Mouse (Mus musculus) embryonic facial prominence, embryonic 14.5 days (tissue): ENCODE results near the gene St3gal5. TPM values are rescaled to one million over a fixed set of nuclear protein-coding genes. Genes with fewer than 3 reads are reported as not detected.

Experiments used
- ATAC-seq: fragments of 200-750 bp; cut with Nextera tagmentation; 2 replicates; pipeline ENCODE4 v1.8.0; 2017; ENCODE audit warnings: low read depth, moderate number of reproducible peaks, moderate TSS enrichment
- DNase-seq: peaks from one replicate; pipeline ENCODE4 v3.0.0-alpha.2; 2015; ENCODE audit warnings: low spot score
- H3K27ac ChIP-seq: fragments of 300-500 bp; sonication (generic); replicated peaks from 2 replicates; pipeline ENCODE4 v1.5.1; 2014; ENCODE audit warnings: low read depth, mild to moderate bottlenecking, low read length, moderate library complexity
- H3K27me3 ChIP-seq: fragments of 300-500 bp; sonication (generic); replicated peaks from 2 replicates; pipeline ENCODE4 v1.6.1; 2014; ENCODE audit warnings: low read length; ENCODE audit not compliant: control insufficient read depth, insufficient read depth
- H3K36me3 ChIP-seq: fragments of 300-500 bp; sonication (generic); 2 replicates; pipeline ENCODE4 v1.6.1; 2014; ENCODE audit warnings: low read length, mixed read lengths; ENCODE audit not compliant: control insufficient read depth, insufficient read depth
- H3K4me1 ChIP-seq: fragments of 300-500 bp; sonication (generic); 2 replicates; pipeline ENCODE4 v1.6.1; 2014; ENCODE audit warnings: antibody characterized with exemption, low read length; ENCODE audit not compliant: control insufficient read depth, insufficient read depth
- H3K4me2 ChIP-seq: fragments of 300-500 bp; sonication (generic); 2 replicates; pipeline ENCODE4 v1.6.1; 2014; ENCODE audit warnings: low read depth, mild to moderate bottlenecking, low read length, moderate library complexity, mixed read lengths
- H3K4me3 ChIP-seq: fragments of 300-500 bp; sonication (generic); 2 replicates; pipeline ENCODE4 v1.5.1; 2014; ENCODE audit warnings: low read depth, mild to moderate bottlenecking, low read length
- H3K9ac ChIP-seq: fragments of 300-500 bp; sonication (generic); 2 replicates; pipeline ENCODE4 v1.6.1; 2014; ENCODE audit warnings: low read depth, mild to moderate bottlenecking, low read length, moderate library complexity, mixed read lengths
- H3K9me3 ChIP-seq: fragments of 300-500 bp; sonication (generic); 2 replicates; pipeline ENCODE4 v1.6.1; 2016; ENCODE audit warnings: low read length; ENCODE audit not compliant: control insufficient read depth
- WGBS: fragments of 180-500 bp; shearing (Covaris S2); extraction: QIAGEN DNeasy Blood & Tissue Kit; methylation state at CpG from one replicate; pipeline ENCODE4 v1.1.7; 2014; 5-methylcytosine and 5-hydroxymethylcytosine counted together
- polyA plus RNA-seq: library from polyadenylated mRNA; unstranded; fragments of >200 nt; fragmentation: Nextera tagmentation; extraction: Ambion mirVana; gene quantifications from 2 replicates; pipeline ENCODE4 v1.2.1, GENCODE M21; 2014

Gene St3gal5
- polyA plus RNA-seq, result 31.3 and 33.6 TPM in 2 replicates

- Histone ChIP-seq H3K27ac (peak within 1 kb of the TSS; percentile 67), H3K4me3 (peak within 1 kb of the TSS; percentile 81), H3K9ac (peak within 1 kb of the TSS; percentile 81), H3K4me1 (peaks cover 16% of the 10 kb centered on the region; the same call in 1 of the 2 replicates), H3K36me3 (no peaks in the 10 kb centered on the region), H3K4me2 (peak within 1 kb of the TSS; percentile 95), H3K27me3 (no peaks in the 10 kb centered on the region), H3K9me3 (no peaks in the 10 kb centered on the region)
- ATAC-seq (peak; percentile 96), DNase-seq (peak; percentile 96)
- 0% methylated on average over 25 of the region's 81 CpGs for WGBS
Measured at GRCm38 (mm10) chr6:72097181-72097995, at the start of gene St3gal5. Gene St3gal5, plus strand, starts transcription at chr6:72097592.

GRCm38 (mm10) chr6:72048643-72049042, 48.7 kb upstream of the St3gal5 start:
- H3K27ac ChIP-seq, result no peak overlapping the region
- no peaks in the 10 kb centered on the region for H3K36me3 ChIP-seq
- H3K27me3 ChIP-seq, result no peaks in the 10 kb centered on the region
- ATAC-seq (no peak), DNase-seq (no peak)
- no peak overlapping the region for H3K4me2 ChIP-seq
- no peak overlapping the region for H3K4me3 ChIP-seq
- H3K9ac ChIP-seq, result no peak overlapping the region
- no peaks in the 10 kb centered on the region for H3K9me3 ChIP-seq
- WGBS, result 84% methylated on average over 5 of the region's 5 CpGs
- no peaks in the 10 kb centered on the region for H3K4me1 ChIP-seq

- Histone ChIP-seq H3K27me3 (no peaks in the 10 kb centered on the region), H3K27ac (no peak overlapping the region), H3K4me3 (no peak overlapping the region), H3K9ac (no peak overlapping the region), H3K36me3 (no peaks in the 10 kb centered on the region), H3K4me2 (no peak overlapping the region), H3K9me3 (no peaks in the 10 kb centered on the region), H3K4me1 (no peaks in the 10 kb centered on the region)
- DNase-seq, result peak; percentile 39
- ATAC-seq, result peak; percentile 12; the same call in 1 of the 2 replicates
- 76% methylated on average over 6 of the region's 6 CpGs for WGBS
Measured at GRCm38 (mm10) chr6:72049941-72050340, 47.5 kb upstream of the St3gal5 start.

- DNase-seq, result no peak
- Histone ChIP-seq H3K27me3 (no peaks in the 10 kb centered on the region), H3K27ac (no peak overlapping the region), H3K36me3 (no peaks in the 10 kb centered on the region), H3K4me2 (no peak overlapping the region), H3K4me1 (no peaks in the 10 kb centered on the region), H3K9me3 (no peaks in the 10 kb centered on the region), H3K4me3 (no peak overlapping the region), H3K9ac (no peak overlapping the region)
- ATAC-seq, result no peak
- WGBS, result 71% methylated on average over 7 of the region's 7 CpGs
Measured at GRCm38 (mm10) chr6:72050827-72051226, 46.6 kb upstream of the St3gal5 start.

- 69% methylated on average over 2 of the region's 2 CpGs for WGBS
- H3K36me3 ChIP-seq, result no peaks in the 10 kb centered on the region
- ATAC-seq, result no peak
Measured at GRCm38 (mm10) chr6:72051247-72051646, 46.1 kb upstream of the St3gal5 start.

GRCm38 (mm10) chr6:72051757-72052156, 45.6 kb upstream of the St3gal5 start:
- ATAC-seq (no peak), DNase-seq (no peak)
- Histone ChIP-seq H3K27ac (no peak overlapping the region), H3K4me1 (no peaks in the 10 kb centered on the region), H3K4me3 (no peak overlapping the region), H3K36me3 (no peaks in the 10 kb centered on the region), H3K9ac (no peak overlapping the region), H3K9me3 (no peaks in the 10 kb centered on the region), H3K4me2 (no peak overlapping the region), H3K27me3 (no peaks in the 10 kb centered on the region)
- 29% methylated on average over 6 of the region's 6 CpGs for WGBS

More at GRCm38 (mm10) chr6:72051247-72051646, 46.1 kb upstream of the St3gal5 start:
- no peak overlapping the region for H3K9ac ChIP-seq
- no peak overlapping the region for H3K4me3 ChIP-seq
- no peak overlapping the region for H3K4me2 ChIP-seq
- no peaks in the 10 kb centered on the region for H3K4me1 ChIP-seq
- no peaks in the 10 kb centered on the region for H3K27me3 ChIP-seq
- DNase-seq, result no peak
- no peaks in the 10 kb centered on the region for H3K9me3 ChIP-seq
- no peak overlapping the region for H3K27ac ChIP-seq

- H3K9me3 ChIP-seq, result no peaks in the 10 kb centered on the region
- WGBS, result 83% methylated on average over 2 of the region's 2 CpGs
Measured at GRCm38 (mm10) chr6:72056548-72056947, 40.8 kb upstream of the St3gal5 start.

GRCm38 (mm10) chr6:72058398-72058889, 38.9 kb upstream of the St3gal5 start:
- 68% methylated on average over 9 of the region's 9 CpGs for WGBS
- Histone ChIP-seq H3K4me2 (no peak overlapping the region), H3K27me3 (no peaks in the 10 kb centered on the region), H3K4me3 (no peak overlapping the region), H3K9ac (no peak overlapping the region), H3K27ac (no peak overlapping the region), H3K4me1 (no peaks in the 10 kb centered on the region), H3K9me3 (no peaks in the 10 kb centered on the region), H3K36me3 (no peaks in the 10 kb centered on the region)
- ATAC-seq (no peak), DNase-seq (no peak)

More at GRCm38 (mm10) chr6:72056548-72056947, 40.8 kb upstream of the St3gal5 start:
- H3K4me3 ChIP-seq, result no peak overlapping the region
- H3K4me1 ChIP-seq, result no peaks in the 10 kb centered on the region
- no peak overlapping the region for H3K4me2 ChIP-seq
- H3K27ac ChIP-seq, result no peak overlapping the region
- H3K27me3 ChIP-seq, result no peaks in the 10 kb centered on the region
- ATAC-seq (no peak), DNase-seq (no peak)
- H3K9ac ChIP-seq, result no peak overlapping the region
- H3K36me3 ChIP-seq, result no peaks in the 10 kb centered on the region
